Mouse (Mus musculus): ENCODE results near the gene Cox8c. TPM values are rescaled to one million over a fixed set of nuclear protein-coding genes. Genes with fewer than 3 reads are reported as not detected.

Cox8c gene
- polyA plus RNA-seq, 1 experiment, result not detected

GRCm38 (mm10) chr12:102878901-102879300, 20.2 kb upstream of the Cox8c start:
- no peak for DNase-seq
- H3K27ac ChIP-seq (ENCODE audit: control insufficient read depth, insufficient read depth, low read length), result no peak overlapping the region
- no peaks in the 10 kb centered on the region for H3K36me3 ChIP-seq (ENCODE audit: control insufficient read depth, insufficient read depth, low read length)
- H3K4me1 ChIP-seq (replicated peaks; ENCODE audit: control insufficient read depth, insufficient read depth, low read length), result peaks cover 6% of the 10 kb centered on the region
- peak overlapping the region; percentile 70; the same call in 1 of the 2 replicates for H3K4me3 ChIP-seq (ENCODE audit: control insufficient read depth, insufficient read depth, low read length)
- no peak for TF ChIP-seq CTCF (IDR thresholded peaks at IDR 0.05; ENCODE audit: borderline replicate concordance, control insufficient read depth, extremely low read depth, insufficient read depth, low read length, poor library complexity)
- TF ChIP-seq POLR2A (IDR thresholded peaks at IDR 0.05; ENCODE audit: control insufficient read depth, extremely low read depth, insufficient read depth, low read length, poor library complexity), result no peak
- no peaks in the 10 kb centered on the region for H3K27me3 ChIP-seq (ENCODE audit: control insufficient read depth, insufficient read depth, low read length)
- 46% methylated on average over 7 of the region's 7 CpGs for WGBS

GRCm38 (mm10) chr12:102885735-102886134, 13.4 kb upstream of the Cox8c start:
- TF ChIP-seq POLR2A (IDR thresholded peaks at IDR 0.05; ENCODE audit: control insufficient read depth, extremely low read depth, insufficient read depth, low read length, poor library complexity), result no peak
- TF ChIP-seq CTCF (IDR thresholded peaks at IDR 0.05; ENCODE audit: borderline replicate concordance, control insufficient read depth, extremely low read depth, insufficient read depth, low read length, poor library complexity), result peak; percentile 47; the same call in 1 of the 2 replicates
- peak; percentile 32 for DNase-seq
- Histone ChIP-seq H3K27me3 (ENCODE audit: control insufficient read depth, insufficient read depth, low read length) (no peaks in the 10 kb centered on the region), H3K27ac (ENCODE audit: control insufficient read depth, insufficient read depth, low read length) (no peak overlapping the region), H3K36me3 (ENCODE audit: control insufficient read depth, insufficient read depth, low read length) (no peaks in the 10 kb centered on the region), H3K4me3 (ENCODE audit: control insufficient read depth, insufficient read depth, low read length) (no peak overlapping the region), H3K4me1 (replicated peaks; ENCODE audit: control insufficient read depth, insufficient read depth, low read length) (no peaks in the 10 kb centered on the region)
- 38% methylated on average over 5 of the region's 5 CpGs for WGBS

- Histone ChIP-seq H3K27ac (ENCODE audit: control insufficient read depth, insufficient read depth, low read length) (no peak overlapping the region), H3K4me3 (ENCODE audit: control insufficient read depth, insufficient read depth, low read length) (no peak overlapping the region), H3K36me3 (ENCODE audit: control insufficient read depth, insufficient read depth, low read length) (no peaks in the 10 kb centered on the region), H3K4me1 (replicated peaks; ENCODE audit: control insufficient read depth, insufficient read depth, low read length) (no peaks in the 10 kb centered on the region), H3K27me3 (ENCODE audit: control insufficient read depth, insufficient read depth, low read length) (no peaks in the 10 kb centered on the region)
- DNase-seq, result no peak
- no peak for TF ChIP-seq CTCF (IDR thresholded peaks at IDR 0.05; ENCODE audit: borderline replicate concordance, control insufficient read depth, extremely low read depth, insufficient read depth, low read length, poor library complexity)
- no peak for TF ChIP-seq POLR2A (IDR thresholded peaks at IDR 0.05; ENCODE audit: control insufficient read depth, extremely low read depth, insufficient read depth, low read length, poor library complexity)
- WGBS, result 93% methylated on average over 10 of the region's 10 CpGs
Observed at GRCm38 (mm10) chr12:102887366-102887765, 11.8 kb upstream of the Cox8c start.

GRCm38 (mm10) chr12:102888568-102888967, 10.5 kb upstream of the Cox8c start:
- TF ChIP-seq POLR2A (IDR thresholded peaks at IDR 0.05; ENCODE audit: control insufficient read depth, extremely low read depth, insufficient read depth, low read length, poor library complexity) (no peak), CTCF (IDR thresholded peaks at IDR 0.05; ENCODE audit: borderline replicate concordance, control insufficient read depth, extremely low read depth, insufficient read depth, low read length, poor library complexity) (no peak)
- no peaks in the 10 kb centered on the region for H3K4me1 ChIP-seq (replicated peaks; ENCODE audit: control insufficient read depth, insufficient read depth, low read length)
- WGBS, result 86% methylated on average over 5 of the region's 5 CpGs

GRCm38 (mm10) chr12:102908191-102908590, 9.1 kb downstream of the Cox8c start:
- Histone ChIP-seq H3K36me3 (ENCODE audit: control insufficient read depth, insufficient read depth, low read length) (no peaks in the 10 kb centered on the region), H3K4me1 (replicated peaks; ENCODE audit: control insufficient read depth, insufficient read depth, low read length) (no peaks in the 10 kb centered on the region), H3K27me3 (ENCODE audit: control insufficient read depth, insufficient read depth, low read length) (no peaks in the 10 kb centered on the region), H3K27ac (ENCODE audit: control insufficient read depth, insufficient read depth, low read length) (no peak overlapping the region), H3K4me3 (ENCODE audit: control insufficient read depth, insufficient read depth, low read length) (no peak overlapping the region)
- TF ChIP-seq CTCF (IDR thresholded peaks at IDR 0.05; ENCODE audit: borderline replicate concordance, control insufficient read depth, extremely low read depth, insufficient read depth, low read length, poor library complexity) (no peak), POLR2A (IDR thresholded peaks at IDR 0.05; ENCODE audit: control insufficient read depth, extremely low read depth, insufficient read depth, low read length, poor library complexity) (no peak)
- DNase-seq, result no peak
- 80% methylated on average over 3 of the region's 3 CpGs for WGBS

More at GRCm38 (mm10) chr12:102888568-102888967, 10.5 kb upstream of the Cox8c start:
- Histone ChIP-seq H3K4me3 (ENCODE audit: control insufficient read depth, insufficient read depth, low read length) (no peak overlapping the region), H3K27ac (ENCODE audit: control insufficient read depth, insufficient read depth, low read length) (no peak overlapping the region), H3K27me3 (ENCODE audit: control insufficient read depth, insufficient read depth, low read length) (no peaks in the 10 kb centered on the region), H3K36me3 (ENCODE audit: control insufficient read depth, insufficient read depth, low read length) (no peaks in the 10 kb centered on the region)
- DNase-seq, result no peak

GRCm38 (mm10) chr12:102916073-102916472, 17.0 kb downstream of the Cox8c start:
- H3K36me3 ChIP-seq (ENCODE audit: control insufficient read depth, insufficient read depth, low read length), result no peaks in the 10 kb centered on the region
- DNase-seq, result no peak
- no peak overlapping the region for H3K4me3 ChIP-seq (ENCODE audit: control insufficient read depth, insufficient read depth, low read length)

GRCm38 (mm10) chr12:102929764-102930163, 30.6 kb downstream of the Cox8c start:
- WGBS, result 87% methylated on average over 4 of the region's 4 CpGs
- H3K4me3 ChIP-seq (ENCODE audit: control insufficient read depth, insufficient read depth, low read length), result no peak overlapping the region
- TF ChIP-seq POLR2A (IDR thresholded peaks at IDR 0.05; ENCODE audit: control insufficient read depth, extremely low read depth, insufficient read depth, low read length, poor library complexity) (no peak), CTCF (IDR thresholded peaks at IDR 0.05; ENCODE audit: borderline replicate concordance, control insufficient read depth, extremely low read depth, insufficient read depth, low read length, poor library complexity) (no peak)
- DNase-seq, result no peak
- H3K27me3 ChIP-seq (ENCODE audit: control insufficient read depth, insufficient read depth, low read length), result no peaks in the 10 kb centered on the region
- no peaks in the 10 kb centered on the region for H3K36me3 ChIP-seq (ENCODE audit: control insufficient read depth, insufficient read depth, low read length)
- H3K4me1 ChIP-seq (replicated peaks; ENCODE audit: control insufficient read depth, insufficient read depth, low read length), result no peaks in the 10 kb centered on the region
- no peak overlapping the region for H3K27ac ChIP-seq (ENCODE audit: control insufficient read depth, insufficient read depth, low read length)

More at GRCm38 (mm10) chr12:102916073-102916472, 17.0 kb downstream of the Cox8c start:
- Histone ChIP-seq H3K27me3 (ENCODE audit: control insufficient read depth, insufficient read depth, low read length) (no peaks in the 10 kb centered on the region), H3K4me1 (replicated peaks; ENCODE audit: control insufficient read depth, insufficient read depth, low read length) (no peaks in the 10 kb centered on the region), H3K27ac (ENCODE audit: control insufficient read depth, insufficient read depth, low read length) (no peak overlapping the region)
- WGBS, result 18% methylated on average over 2 of the region's 2 CpGs
- no peak for TF ChIP-seq POLR2A (IDR thresholded peaks at IDR 0.05; ENCODE audit: control insufficient read depth, extremely low read depth, insufficient read depth, low read length, poor library complexity)

Data from thymus, adult 2 months (tissue).